Mouse (Mus musculus) CH12F3 (cell line): ENCODE results near the gene Tmem150c.

ENCODE experiments used
- in situ Hi-C: fragments of 300-500 bp; cut with MboI; formaldehyde crosslinking; loops from 2 replicates; pipeline ENCODE4 v1.14.3; 2020; ENCODE audit warnings: low sequenced_read_pairs

The Tmem150c gene

DNA sequence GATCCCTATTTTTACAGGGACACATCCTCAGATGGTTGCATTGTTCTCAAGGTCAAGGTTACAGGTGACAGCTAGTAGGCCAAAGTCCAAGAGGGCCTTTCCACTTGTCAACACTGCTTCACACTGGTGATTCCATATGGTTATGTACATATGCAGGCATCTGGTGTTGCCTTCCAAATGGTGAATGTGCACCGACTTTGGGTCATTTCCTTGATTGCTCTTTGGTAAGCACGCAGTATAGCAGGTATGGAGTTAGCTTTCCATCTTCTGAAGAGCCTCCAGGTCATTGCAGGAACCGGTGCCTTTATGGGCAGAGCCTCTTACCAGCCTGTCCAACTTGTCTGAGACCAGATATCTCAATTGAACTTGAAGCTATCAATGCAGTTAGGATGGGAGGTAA, 127.0 kb downstream of the Tmem150c start:
- in situ Hi-C loops: loop anchor here (10.0 kb wide), 1 partner anchor 48 kb away; no protein-coding TSS in a partner anchor

DNA sequence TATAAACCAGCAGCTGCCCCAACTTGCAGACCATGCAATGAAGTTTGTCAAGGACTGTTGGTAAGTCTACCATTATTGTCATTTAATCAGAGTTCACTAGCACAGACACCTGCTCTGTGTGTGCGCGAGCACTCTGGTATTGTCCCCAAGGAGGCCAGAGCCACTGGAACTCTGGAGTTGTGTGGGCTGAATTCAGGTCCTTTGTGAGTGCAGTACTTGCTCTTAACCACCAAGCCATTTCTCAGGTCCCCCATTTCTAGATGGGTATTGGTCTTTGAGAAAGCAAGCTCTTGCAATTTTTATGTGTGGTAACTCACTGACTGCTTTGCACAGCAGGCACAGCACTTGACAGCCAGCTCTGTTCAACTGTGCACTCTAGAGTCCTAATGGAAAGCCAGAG, 127.5 kb downstream of the Tmem150c start:
- in situ Hi-C loops: loop anchor here (10.0 kb wide), 1 partner anchor 47 kb away; no protein-coding TSS in a partner anchor

GRCm38 (mm10) chr5:100030069-100030468, 129.5 kb downstream of the Tmem150c start:
- in situ Hi-C loops: loop anchor here (10.0 kb wide), 1 partner anchor 45 kb away; no protein-coding TSS in a partner anchor
